Mouse (Mus musculus) liver, adult 2 months (tissue): ENCODE measurements around the gene Tekt2.

Experiments used
- CTCF ChIP-seq: fragments of 200-500 bp; IDR thresholded peaks from 2 replicates; pipeline ENCODE4 v1.5.1; 2011; ENCODE audit warnings: low read depth, low read length, control low read depth
- POLR2A ChIP-seq: fragments of 200-500 bp; IDR thresholded peaks from 2 replicates; pipeline ENCODE4 v1.6.1; 2011; ENCODE audit warnings: low read length, control low read depth; ENCODE audit not compliant: insufficient read depth; ENCODE audit errors: extremely low read depth

- no peak for TF ChIP-seq POLR2A
- no peak for TF ChIP-seq CTCF
Observed at GRCm38 (mm10) chr4:126295937-126296336, 29.6 kb downstream of the Tekt2 start.
